Mouse (Mus musculus): ENCODE data around the gene Rpl28.

Rpl28 gene

DNA sequence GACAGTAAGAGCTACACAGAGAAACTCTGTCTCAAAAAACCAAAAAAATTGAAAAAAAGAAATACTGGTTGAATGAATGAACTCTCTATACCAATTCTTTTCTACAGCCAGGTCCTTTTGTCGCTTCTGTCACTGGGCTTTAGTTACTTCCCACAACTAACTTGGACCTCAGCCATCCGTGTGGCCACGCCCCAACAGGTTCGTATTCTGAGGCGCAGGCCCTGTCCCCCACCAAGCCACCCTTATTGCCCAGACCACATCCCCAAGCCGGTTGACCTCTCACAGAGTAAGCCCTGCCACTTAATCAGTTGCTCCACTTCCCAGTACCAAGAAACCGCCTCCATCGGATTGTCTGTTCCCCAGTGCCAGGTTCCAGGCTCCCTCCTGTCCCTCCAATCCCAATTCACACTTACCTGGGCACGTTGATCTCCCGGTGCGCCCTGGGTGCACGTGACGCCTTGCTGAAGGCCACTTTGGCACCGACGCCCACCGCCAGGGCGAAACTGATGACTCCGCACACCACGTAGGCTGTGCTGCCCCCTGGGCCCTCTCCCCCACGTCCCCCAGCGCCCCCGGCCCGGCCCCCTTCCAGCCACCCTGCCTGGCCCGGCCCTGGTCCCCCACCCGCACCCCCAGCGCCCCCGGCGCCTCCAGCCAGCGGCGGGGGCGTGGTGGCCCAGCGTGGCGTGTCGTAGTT is 43.1 kb downstream of the Rpl28 start:
- DNase-seq (ENCODE audit: low spot score), result no peak

DNA sequence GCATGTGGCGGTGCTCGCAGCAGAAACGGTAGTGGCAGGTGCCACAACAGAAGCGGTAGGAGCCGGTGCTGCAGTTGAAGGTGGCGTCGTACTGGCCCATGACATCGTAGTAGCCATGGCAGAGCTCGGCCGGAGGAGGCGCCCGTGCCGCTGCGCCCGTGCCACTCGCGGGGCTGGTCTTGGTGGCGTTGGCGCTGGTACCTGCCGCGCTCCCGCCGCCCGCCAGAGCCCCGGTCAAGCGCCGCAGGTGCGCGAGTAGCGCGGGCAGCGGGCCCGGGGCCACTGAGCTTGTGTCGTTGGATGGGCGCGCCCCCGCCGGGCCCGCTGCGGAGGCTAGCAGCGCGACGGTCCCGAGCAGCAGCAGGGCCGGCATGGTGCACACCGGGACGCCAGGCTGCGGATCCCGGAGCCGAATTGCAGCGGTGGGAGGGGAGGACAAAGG is 43.7 kb downstream of the Rpl28 start:
- peak; percentile 43 for DNase-seq (ENCODE audit: low spot score)

DNA sequence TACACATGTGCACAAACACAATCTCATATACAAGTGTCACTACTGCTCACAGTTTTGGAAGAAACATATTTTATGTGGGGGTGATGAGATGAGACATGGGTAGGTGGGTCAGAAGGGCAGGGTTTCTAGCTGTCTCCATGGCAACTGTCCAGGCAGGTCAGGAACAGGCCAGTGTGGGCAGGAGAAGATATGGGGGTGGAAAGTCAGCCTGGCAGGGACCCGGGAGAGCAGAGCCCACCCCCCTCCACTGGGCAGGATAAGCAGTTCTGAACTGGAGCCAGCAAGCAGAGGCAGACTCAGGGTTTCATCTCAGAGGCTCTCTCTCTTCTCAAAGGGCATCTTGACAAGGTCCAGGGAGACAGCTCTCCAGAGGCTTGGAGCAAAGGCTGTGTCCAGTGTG is 45.0 kb downstream of the Rpl28 start:
- no peak for DNase-seq (ENCODE audit: low spot score)

DNA sequence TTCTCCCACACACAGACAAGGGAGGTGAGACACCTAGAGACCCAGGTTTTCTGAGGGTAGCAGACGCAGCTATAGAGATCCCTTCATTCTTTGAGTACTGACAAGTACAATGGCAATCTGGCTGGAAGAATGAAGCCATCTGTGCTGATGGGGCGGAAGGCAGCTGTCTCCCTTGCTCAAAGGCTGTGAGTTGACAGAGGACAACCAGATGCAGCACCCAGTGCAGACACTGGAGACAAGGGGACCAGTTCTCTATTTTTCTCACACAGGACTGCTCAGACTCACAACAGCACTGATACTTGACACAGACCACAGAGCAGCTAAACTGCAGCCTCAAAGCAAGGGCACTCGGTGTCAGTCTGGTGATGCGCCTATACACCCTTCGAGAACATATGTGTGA is 49.4 kb downstream of the Rpl28 start:
- DNase-seq (ENCODE audit: low spot score), result no peak

DNA sequence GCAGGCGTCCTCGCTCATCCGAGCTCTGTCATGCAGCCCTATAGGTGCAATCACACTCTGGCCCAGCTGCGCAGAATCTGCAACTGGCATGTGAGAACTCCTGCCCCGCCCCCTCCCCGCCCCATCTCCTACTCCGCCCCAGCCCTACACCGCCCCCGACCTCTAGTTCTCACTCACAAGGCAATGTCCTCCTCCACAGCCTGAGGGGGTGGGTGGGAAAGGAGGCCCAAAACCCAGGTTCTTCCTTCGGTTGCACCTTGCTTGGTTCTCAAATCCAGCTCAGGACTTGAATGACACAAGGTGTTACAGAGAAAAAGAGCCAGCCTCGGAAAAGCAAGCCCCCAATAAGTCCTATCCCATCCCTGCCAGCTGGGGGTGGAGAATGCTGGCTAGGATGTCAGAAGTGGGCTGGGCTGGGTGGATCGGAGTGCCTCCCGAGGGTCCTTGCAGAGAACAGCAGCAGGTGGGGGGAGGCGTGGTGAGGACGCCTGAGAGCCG is 50.0 kb downstream of the Rpl28 start:
- no peak for DNase-seq (ENCODE audit: low spot score)

DNA sequence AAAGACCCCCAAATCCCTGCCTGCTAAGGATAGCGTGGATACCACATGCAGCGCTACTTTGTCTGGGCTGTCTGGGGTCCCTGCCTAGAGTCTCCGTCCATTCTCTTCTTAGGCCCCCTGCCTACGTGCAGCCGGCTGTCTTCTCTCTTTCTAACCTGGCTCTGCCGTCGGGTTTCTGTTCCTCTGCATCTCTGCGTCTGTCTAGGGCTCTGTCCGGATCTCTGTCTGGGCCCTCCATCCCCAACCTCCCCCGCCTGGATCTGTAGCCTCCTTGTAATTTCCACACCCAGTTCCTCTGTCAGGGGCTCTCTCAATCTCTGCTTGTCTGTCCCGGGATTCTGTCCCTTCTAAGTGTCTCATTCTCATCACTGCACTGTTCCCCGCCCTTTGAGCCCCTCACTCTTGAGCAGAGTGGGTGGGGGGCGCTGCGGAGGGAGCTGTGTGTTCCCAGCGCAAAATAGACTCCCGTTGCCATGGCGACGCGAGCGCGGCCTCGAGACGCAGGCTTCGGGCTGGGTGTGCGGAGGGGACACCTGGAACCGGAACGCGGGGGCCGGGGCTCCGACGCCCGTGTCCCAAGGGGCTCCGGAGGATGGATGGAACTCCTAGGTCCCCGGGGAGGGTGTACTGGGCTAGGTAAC is 51.0 kb downstream of the Rpl28 start:
- DNase-seq (ENCODE audit: low spot score), result no peak

DNA sequence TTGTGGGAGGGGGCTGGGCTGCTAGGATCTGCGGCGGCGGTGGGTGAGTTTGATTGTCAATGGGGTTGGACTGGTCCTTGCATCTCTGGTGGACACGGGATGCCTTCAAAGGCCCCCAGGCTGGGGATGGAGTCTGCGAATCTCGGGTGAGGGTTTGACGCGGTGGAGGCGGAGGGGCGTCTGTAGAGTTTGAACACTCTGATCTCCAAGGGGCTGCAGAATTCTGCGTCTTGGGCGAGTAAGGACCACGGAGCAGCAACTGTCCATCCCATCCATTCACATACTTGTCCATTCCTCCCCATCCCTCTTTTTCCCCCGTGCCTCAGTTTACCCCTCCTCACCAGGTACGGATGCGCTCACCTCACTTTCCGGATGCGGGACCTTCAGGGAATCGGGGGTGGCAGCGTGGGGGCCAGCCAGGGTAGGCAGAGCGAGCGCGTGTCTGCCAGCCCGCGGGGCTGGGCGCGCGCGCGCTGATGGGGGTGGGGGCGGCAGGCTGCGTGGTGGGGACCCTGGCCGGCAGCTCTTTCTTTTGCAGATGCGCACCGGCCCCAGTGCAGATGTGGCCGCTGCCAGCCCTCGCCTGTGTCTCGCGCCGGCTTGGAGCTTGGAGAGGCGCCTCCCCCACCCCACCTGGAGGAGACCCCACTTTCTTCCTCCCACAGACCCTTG is 51.7 kb downstream of the Rpl28 start, which contains the start of gene Shisa7:
Shisa7 (minus strand) TSS at position 452 of the 672 bp plus-strand sequence.
- no peak for DNase-seq (ENCODE audit: low spot score)
